ENCODE assay signal across 12 mouse cellular contexts in genomic region chr2:93451219-93451938, GRCm38 (mm10). TPM values are rescaled to one million over a fixed set of nuclear protein-coding genes. Genes with fewer than 3 reads are reported as not detected.
DNase-seq lines count a peak whose midpoint lies in the region; ATAC-seq and TF ChIP-seq lines count a peak whose summit lies in the region.
"Had no signal": no experiment of that assay in that cellular context is flagged by ENCODE, and none has a peak within 500 bp of the region (broad histone marks: within the 10 kb centered on the region; RNA-seq: fewer than 3 reads in every experiment).

No protein-coding gene starts in this region.

- no peak overlapping the region for H3K4me3 ChIP-seq in embryonic facial prominence, embryonic 11.5 days (ENCODE audit: low read depth, low read length)
- no peak overlapping the region for H3K4me3 ChIP-seq in kidney, embryonic 16.5 days (ENCODE audit: low read length)
- no peak overlapping the region for H3K4me3 ChIP-seq in liver, postnatal 0 days (ENCODE audit: low read depth, low read length)
- H3K4me3 ChIP-seq: erythroblast, embryonic 14.5 days had no signal

- no peak for TF ChIP-seq CTCF in liver, postnatal 0 days (IDR thresholded peaks at IDR 0.05; ENCODE audit: low read depth)

- no peaks in the 10 kb centered on the region for H3K27me3 ChIP-seq in embryonic facial prominence, embryonic 11.5 days (ENCODE audit: control insufficient read depth, insufficient read depth, low read length)
- H3K27me3 ChIP-seq in kidney, embryonic 16.5 days (ENCODE audit: insufficient read depth, low read length) = no peaks in the 10 kb centered on the region
- H3K27me3 ChIP-seq in liver, postnatal 0 days (ENCODE audit: insufficient read depth, low read length) = no peaks in the 10 kb centered on the region

- TF ChIP-seq EP300 in liver, postnatal 0 days (IDR thresholded peaks at IDR 0.05; ENCODE audit: low read depth) = no peak

- DNase-seq in kidney, adult 11 months = peak; percentile 75
- no peak for DNase-seq in kidney, postnatal 10 days
- peak; percentile 70 for DNase-seq in embryonic facial prominence, embryonic 11.5 days (ENCODE audit: low spot score)
- no peak for DNase-seq in liver, postnatal 0 days
- no peak for DNase-seq in ovary, postnatal 14 days (ENCODE audit: low spot score)
- no peak for DNase-seq in urinary bladder, postnatal 10 days (ENCODE audit: low spot score)
- DNase-seq in layer of hippocampus, postnatal 10 days (ENCODE audit: low spot score in 2 of 2) = no peak
- DNase-seq: gastrocnemius, postnatal 36 days; right cerebral cortex, postnatal 4 days had no signal

- no peak overlapping the region for H3K9ac ChIP-seq in embryonic facial prominence, embryonic 11.5 days (replicated peaks; ENCODE audit: low read length)
- peak overlapping the region; percentile 40 for H3K9ac ChIP-seq in kidney, embryonic 16.5 days (replicated peaks; ENCODE audit: low read length)
- peak overlapping the region; percentile 45 for H3K9ac ChIP-seq in liver, postnatal 0 days (replicated peaks)

- H3K4me2 ChIP-seq in embryonic facial prominence, embryonic 11.5 days (ENCODE audit: low read depth, low read length) = no peak overlapping the region
- no peak overlapping the region for H3K4me2 ChIP-seq in kidney, embryonic 16.5 days (replicated peaks; ENCODE audit: low read depth, low read length)
- H3K4me2 ChIP-seq in liver, postnatal 0 days (ENCODE audit: low read depth, low read length) = no peak overlapping the region

- 33% methylated on average over 6 of the region's 6 CpGs for WGBS in embryonic facial prominence, embryonic 11.5 days
- WGBS in kidney, embryonic 16.5 days = 32% methylated on average over 6 of the region's 6 CpGs
- 83% methylated on average over 6 of the region's 6 CpGs for WGBS in liver, postnatal 0 days (ENCODE audit: insufficient replicate concordance)

- H3K4me1 ChIP-seq in embryonic facial prominence, embryonic 11.5 days (ENCODE audit: control insufficient read depth, insufficient read depth, low read length) = peaks cover 7% of the 10 kb centered on the region
- peaks cover 42% of the 10 kb centered on the region for H3K4me1 ChIP-seq in kidney, embryonic 16.5 days (ENCODE audit: insufficient read depth, low read length)
- H3K4me1 ChIP-seq in liver, postnatal 0 days (ENCODE audit: insufficient read depth) = peaks cover 91% of the 10 kb centered on the region

- ATAC-seq in embryonic facial prominence, embryonic 11.5 days (replicated peaks; ENCODE audit: insufficient number of reproducible peaks, low FRiP score, low TSS enrichment, low read depth) = peak; percentile 37; the same call in 1 of the 2 replicates
- peak; percentile 42; the same call in 1 of the 2 replicates for ATAC-seq in kidney, embryonic 16.5 days (ENCODE audit: low FRiP score, low TSS enrichment)
- no peak for ATAC-seq in liver, postnatal 0 days
- ATAC-seq: CD4-positive, CD25-positive, alpha-beta regulatory T cell, adult 4 months had no signal

- H3K27ac ChIP-seq in embryonic facial prominence, embryonic 11.5 days (replicated peaks; ENCODE audit: low read depth, low read length) = 0 out of 2 replicates have a peak overlapping the region, but pooled peaks have one; percentile 52
- peak overlapping the region; percentile 78 for H3K27ac ChIP-seq in kidney, embryonic 16.5 days (ENCODE audit: low read length)
- 0 out of 2 replicates have a peak overlapping the region, but pooled peaks have one; percentile 7 for H3K27ac ChIP-seq in liver, postnatal 0 days (ENCODE audit: low read depth)

- no peaks in the 10 kb centered on the region for H3K36me3 ChIP-seq in embryonic facial prominence, embryonic 11.5 days (replicated peaks; ENCODE audit: control insufficient read depth, insufficient read depth, low read depth, low read length)
- H3K36me3 ChIP-seq in kidney, embryonic 16.5 days (ENCODE audit: insufficient read depth, low read length) = no peaks in the 10 kb centered on the region
- peaks cover 8% of the 10 kb centered on the region; the same call in 1 of the 2 replicates for H3K36me3 ChIP-seq in liver, postnatal 0 days (replicated peaks; ENCODE audit: insufficient read depth, low read length)

- no peaks in the 10 kb centered on the region for H3K9me3 ChIP-seq in embryonic facial prominence, embryonic 11.5 days (replicated peaks; ENCODE audit: control insufficient read depth, low read length)
- H3K9me3 ChIP-seq in kidney, embryonic 16.5 days (ENCODE audit: low read length) = no peaks in the 10 kb centered on the region
- H3K9me3 ChIP-seq in liver, postnatal 0 days (ENCODE audit: low read length) = no peaks in the 10 kb centered on the region

RNA-seq across cellular contexts. Expression of gene Cd82, which starts 11.6 kb away (rescaled TPM):
- 6.8 and 7.5 TPM in 2 replicates for polyA plus RNA-seq in embryonic facial prominence, embryonic 11.5 days (2014; fragmentation: Nextera tagmentation; extraction: Ambion mirVana)
- 64.1 and 71.8 TPM in 2 replicates for polyA plus RNA-seq in kidney, embryonic 16.5 days (2015; fragmentation: Nextera tagmentation; extraction: Ambion mirVana)
- 81.0 and 87.7 TPM in 2 replicates for polyA plus RNA-seq in liver, postnatal 0 days (2015; fragmentation: Nextera tagmentation; extraction: Ambion mirVana)
- 10 to 100 TPM; 11.4 to 12.4 TPM for total RNA-seq in layer of hippocampus, postnatal 10 days (2021)

Comparison
In these comparisons a context has a peak if more than half of its experiments do, and no peak if none do; other contexts are left out.
1. DNase-seq: peak in kidney, adult 11 months (single experiment) and embryonic facial prominence, embryonic 11.5 days (single experiment); none in kidney, postnatal 10 days (single experiment), liver, postnatal 0 days (single experiment), ovary, postnatal 14 days (single experiment), urinary bladder, postnatal 10 days (single experiment) and layer of hippocampus, postnatal 10 days (0 of 2).
2. H3K27ac ChIP-seq: peak in every context shown above with its lines; median percentile 78 in kidney, embryonic 16.5 days; 52 in embryonic facial prominence, embryonic 11.5 days; 7 in liver, postnatal 0 days.